Mouse (Mus musculus) MEL (cell line): ENCODE measurements around the gene Fam228b.

Experiments used
- BHLHE40 ChIP-seq: IDR thresholded peaks from 2 replicates; pipeline ENCODE4 v1.6.1; 2012; ENCODE audit warnings: low read depth, mild to moderate bottlenecking, inconsistent platforms, low read length, improper control_type of control experiment, borderline replicate concordance
- CTCF ChIP-seq, 3 experiments: IDR thresholded peaks in 2 of 3; conservative IDR thresholded peaks in 1 of 3; 2 replicates each; pipeline ENCODE4 v1.5.1; 2011 to 2012; ENCODE audit warnings: low read length in 3 of 3, low read depth in 2 of 3, mild to moderate bottlenecking in 2 of 3, improper control_type of control experiment in 1 of 3, inconsistent platforms in 1 of 3, mixed read lengths in 1 of 3, moderate library complexity in 1 of 3; ENCODE audit not compliant: control insufficient read depth in 1 of 3, insufficient read depth in 1 of 3, poor library complexity in 1 of 3, severe bottlenecking in 1 of 3
- EP300 ChIP-seq, 2 experiments: IDR thresholded peaks; 2 replicates each; pipeline ENCODE4 v1.6.1; 2011; ENCODE audit warnings: improper control_type of control experiment in 2 of 2, low read length in 2 of 2, low read depth in 1 of 2, mild to moderate bottlenecking in 1 of 2
- JUND ChIP-seq: IDR thresholded peaks from 2 replicates; pipeline ENCODE4 v1.6.1; 2011; ENCODE audit warnings: low read depth, mild to moderate bottlenecking, improper control_type of control experiment, low read length
- MAX ChIP-seq: IDR thresholded peaks from 2 replicates; pipeline ENCODE4 v1.6.1; 2011; ENCODE audit warnings: low read length, improper control_type of control experiment
- MYC ChIP-seq: IDR thresholded peaks from 2 replicates; pipeline ENCODE4 v1.6.1; 2011; ENCODE audit warnings: low read depth, mild to moderate bottlenecking, low read length, improper control_type of control experiment, moderate library complexity
- NELFE ChIP-seq: IDR thresholded peaks from 2 replicates; pipeline ENCODE4 v1.6.1; 2011; ENCODE audit warnings: low read depth, low read length, improper control_type of control experiment
- POLR2A ChIP-seq, 2 experiments: IDR thresholded peaks; 2 replicates each; pipeline ENCODE4 v1.6.1; 2011 to 2012; ENCODE audit warnings: low read length in 2 of 2, mild to moderate bottlenecking in 2 of 2, control low read depth in 1 of 2, improper control_type of control experiment in 1 of 2, low read depth in 1 of 2, moderate library complexity in 1 of 2; ENCODE audit not compliant: control insufficient read depth in 1 of 2, insufficient read depth in 1 of 2, poor library complexity in 1 of 2
- POLR2AphosphoS5 ChIP-seq: IDR thresholded peaks from 2 replicates; pipeline ENCODE4 v1.6.1; 2012; ENCODE audit warnings: low read depth, borderline replicate concordance, mild to moderate bottlenecking, inconsistent platforms, low read length, moderate library complexity, mixed read lengths
- TBP ChIP-seq: IDR thresholded peaks from 2 replicates; pipeline ENCODE4 v1.8.0; 2011; ENCODE audit warnings: low read depth, low read length, improper control_type of control experiment
- ZMIZ1 ChIP-seq: IDR thresholded peaks from 2 replicates; pipeline ENCODE4 v1.6.1; 2012; ENCODE audit warnings: low read depth, mild to moderate bottlenecking, inconsistent platforms, low read length, improper control_type of control experiment, moderate library complexity

GRCm38 (mm10) chr12:4740823-4741222, 28.2 kb downstream of the Fam228b start:
- TF ChIP-seq ZMIZ1: no peak
- no peak for TF ChIP-seq NELFE
- no peak for TF ChIP-seq MYC
- TF ChIP-seq POLR2A (IDR thresholded peaks at IDR 0.05; ENCODE audit: control insufficient read depth in 1 of 2, insufficient read depth in 1 of 2, low read depth in 1 of 2, low read length in 2 of 2, poor library complexity in 1 of 2): no peak
- TF ChIP-seq TBP: no peak
- TF ChIP-seq BHLHE40: no peak
- no peak for TF ChIP-seq EP300 (IDR thresholded peaks at IDR 0.05; ENCODE audit: low read depth in 1 of 2, low read length in 2 of 2)
- TF ChIP-seq JUND: no peak
- TF ChIP-seq MAX: no peak
- TF ChIP-seq POLR2AphosphoS5: no peak
- TF ChIP-seq CTCF (IDR thresholded peaks at IDR 0.05 in 2 of 3, conservative IDR thresholded peaks at IDR 0.05 in 1 of 3; ENCODE audit: control insufficient read depth in 1 of 3, insufficient read depth in 1 of 3, low read depth in 2 of 3, low read length in 3 of 3, poor library complexity in 1 of 3, severe bottlenecking in 1 of 3): no peak
